Mouse (Mus musculus) liver, embryonic 14.5 days (tissue): ENCODE results near the gene Gm49027.

Experiments used
- CTCF ChIP-seq: IDR thresholded peaks from 2 replicates; pipeline ENCODE4 v1.5.1; 2016; ENCODE audit warnings: antibody characterized with exemption, low read depth, control low read depth
- EP300 ChIP-seq: IDR thresholded peaks from 2 replicates; pipeline ENCODE4 v1.6.1; 2016; ENCODE audit warnings: antibody characterized with exemption, low read depth

DNA sequence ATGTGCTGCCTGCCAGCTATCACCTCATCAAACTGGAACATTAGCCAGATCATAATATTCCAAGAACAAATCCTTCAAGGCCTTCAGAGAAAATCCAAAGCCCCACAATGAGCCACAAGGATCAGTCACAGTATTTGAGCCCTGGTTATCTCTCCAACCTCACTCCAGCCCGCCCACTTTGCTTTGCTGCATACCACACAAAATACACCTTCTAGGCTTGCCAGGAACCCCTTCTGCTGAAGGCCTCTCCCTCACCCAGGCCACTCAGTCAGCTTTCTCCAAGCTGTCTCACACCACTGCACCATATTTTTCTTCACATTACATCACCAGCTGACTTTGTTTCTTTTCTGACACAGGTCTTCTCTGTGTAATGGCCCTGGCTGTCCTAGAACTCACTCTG lies 3.1 kb downstream of the Gm49027 start:
- TF ChIP-seq CTCF (no peak), EP300 (no peak)
